Mouse (Mus musculus): ENCODE data around the gene Kcnj1.

GRCm38 (mm10) chr9:32425321-32425720 lies 53.0 kb downstream of the Kcnj1 start:
- no peak for TF ChIP-seq CTCF (IDR thresholded peaks at IDR 0.05; ENCODE audit: low read depth)
- TF ChIP-seq EP300 (IDR thresholded peaks at IDR 0.05; ENCODE audit: low read depth), result no peak

Data from liver, embryonic 14.5 days (tissue).